Mouse (Mus musculus) left cerebral cortex, adult 8-10 months (tissue): ENCODE measurements at regions not wholly inside any gene's neighbourhood (a gene's known extent, or its start where the extent isn't known, plus 50 kb on each side); places are given as distances from the start of the nearest gene placed in this dataset.

ENCODE experiments used
- DNase-seq, 2 experiments: peaks; one replicate each; pipeline ENCODE4 v3.0.0; 2022; ENCODE audit warnings: low spot score in 2 of 2

DNA sequence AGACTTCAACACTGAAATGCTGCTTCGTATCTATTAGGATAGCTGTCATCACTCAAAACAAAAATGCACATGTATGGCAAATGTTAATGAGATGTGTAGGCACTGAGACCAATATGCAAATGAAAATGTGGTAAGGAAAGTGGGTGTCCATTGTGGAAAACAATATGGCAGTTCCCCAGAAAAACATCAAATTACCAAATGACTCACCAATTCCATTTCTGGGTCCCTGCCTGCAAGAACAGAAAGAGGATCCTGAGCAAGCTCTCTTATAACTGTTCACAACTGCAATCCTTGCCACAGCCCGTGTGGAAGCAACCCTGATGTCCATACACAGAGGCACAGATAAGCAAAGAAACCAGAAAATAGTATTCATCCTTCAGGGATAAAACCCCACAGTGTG lies 442.0 kb downstream of the Defb40 start:
- DNase-seq: no peak

DNA sequence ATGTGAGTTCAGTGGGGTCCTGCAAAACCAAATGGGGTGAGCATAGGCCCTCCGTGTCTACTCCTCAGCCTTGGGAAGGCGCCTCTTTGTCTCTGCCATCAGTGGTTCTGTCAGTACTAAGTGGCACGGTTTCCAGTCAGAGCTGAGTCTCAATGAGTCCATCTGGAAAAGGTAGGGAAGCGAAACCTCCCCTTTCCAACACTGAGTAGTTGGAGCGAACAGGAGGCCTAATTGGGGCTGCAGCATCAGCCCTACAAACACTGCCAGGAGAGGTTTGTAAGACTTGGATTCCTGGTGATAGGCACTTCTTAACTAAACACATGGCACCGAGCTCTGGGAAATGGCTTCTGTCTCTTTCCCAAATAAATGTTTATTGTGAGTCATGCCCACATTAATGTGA lies 449.9 kb downstream of the Defb40 start:
- no peak for DNase-seq

DNA sequence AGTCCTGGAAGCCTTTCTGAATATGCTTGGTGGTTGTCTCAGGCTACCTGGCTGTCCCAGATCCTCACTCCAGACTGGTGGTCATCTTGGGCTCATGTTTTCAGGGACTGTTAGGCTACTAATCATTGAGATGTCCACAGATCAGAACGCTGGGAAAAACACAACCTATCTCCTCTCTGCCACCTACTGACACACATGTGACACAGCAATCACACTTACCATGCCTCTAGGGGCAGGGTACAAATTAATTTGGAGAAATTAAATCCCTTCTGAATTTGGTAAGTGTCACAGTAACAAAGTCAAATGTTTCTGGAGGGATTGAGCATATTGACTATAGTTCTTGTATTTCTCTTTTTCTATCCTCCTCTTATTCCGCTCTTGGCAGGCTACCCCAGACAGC lies 465.6 kb downstream of the Defb40 start:
- DNase-seq: no peak

DNA sequence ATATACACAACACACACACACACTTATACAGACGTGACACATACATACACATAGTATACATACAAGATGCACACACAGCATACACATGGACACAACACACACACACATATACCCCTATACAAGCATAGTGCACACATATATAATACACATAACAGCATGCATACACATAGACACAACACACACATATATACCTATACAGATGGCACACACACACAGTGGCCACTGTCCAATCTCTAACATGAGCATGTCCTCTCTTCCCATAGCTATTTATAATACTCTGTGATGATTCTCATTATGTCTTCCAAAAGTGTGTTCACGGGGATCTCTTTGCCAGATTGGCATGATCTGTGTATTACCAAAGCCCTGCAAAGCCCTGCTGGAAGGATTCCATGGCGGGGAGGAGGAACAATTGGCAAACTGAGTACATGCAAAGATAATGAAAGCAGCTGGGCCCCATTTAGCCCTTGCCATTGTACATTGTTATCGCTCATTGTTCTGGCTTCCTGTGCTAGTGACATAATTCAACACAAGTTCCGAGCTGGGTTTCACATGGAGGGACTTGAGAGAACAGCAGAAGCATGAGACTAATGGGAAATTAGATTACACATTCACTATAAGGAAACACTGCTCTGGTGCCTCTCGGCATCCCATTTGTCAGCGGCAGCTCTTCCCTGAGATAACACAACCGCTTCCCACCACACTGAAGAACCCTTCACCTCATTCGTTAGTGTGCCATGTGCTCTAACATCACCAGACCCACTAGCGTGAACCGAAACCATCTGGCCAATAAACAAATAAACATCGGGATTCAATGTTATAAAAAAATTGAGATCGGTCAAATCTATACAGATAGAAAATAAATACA lies 471.7 kb downstream of the Defb40 start:
- no peak for DNase-seq

DNA sequence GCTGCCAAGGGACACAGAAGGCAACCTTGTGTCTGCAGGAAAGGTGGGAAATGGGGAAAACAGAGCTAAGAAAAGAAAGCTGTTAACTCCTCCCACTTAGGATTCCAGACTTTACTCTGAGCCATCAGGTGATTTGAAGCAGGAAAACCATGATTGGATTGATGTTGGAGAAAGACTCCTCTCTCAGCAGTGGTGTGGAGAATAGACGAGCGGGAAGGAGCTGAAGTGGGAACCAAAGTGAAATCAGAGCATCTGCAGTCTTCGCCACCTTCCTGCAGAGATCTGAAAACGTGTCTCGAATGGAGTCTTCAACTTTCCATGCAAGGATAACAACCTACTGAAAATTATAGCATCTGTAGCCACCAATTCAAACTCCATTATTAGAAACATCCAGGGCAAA lies 487.4 kb downstream of the Defb40 start:
- peak in 1 of 2 experiments; percentile 6 for DNase-seq

DNA sequence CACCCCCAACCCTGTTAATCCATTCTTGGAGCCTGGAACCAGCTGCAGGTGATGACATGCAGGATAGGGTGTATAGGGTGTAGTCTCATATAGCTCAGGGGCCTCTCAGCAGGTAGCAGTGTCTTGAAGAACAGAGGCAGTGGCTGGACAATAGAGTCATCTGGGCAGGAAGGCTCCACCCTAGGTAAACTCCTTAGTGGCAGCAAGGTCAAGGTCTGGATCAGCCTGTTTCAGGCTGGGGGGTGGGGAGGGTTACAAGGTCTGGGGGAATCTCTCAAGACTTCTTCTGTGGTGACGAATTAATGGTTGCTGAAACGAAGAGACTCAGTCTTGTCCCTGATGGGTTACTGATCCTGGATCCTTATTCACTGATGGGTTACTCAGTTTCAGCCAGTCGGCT lies 498.0 kb downstream of the Defb40 start:
- DNase-seq: no peak

DNA sequence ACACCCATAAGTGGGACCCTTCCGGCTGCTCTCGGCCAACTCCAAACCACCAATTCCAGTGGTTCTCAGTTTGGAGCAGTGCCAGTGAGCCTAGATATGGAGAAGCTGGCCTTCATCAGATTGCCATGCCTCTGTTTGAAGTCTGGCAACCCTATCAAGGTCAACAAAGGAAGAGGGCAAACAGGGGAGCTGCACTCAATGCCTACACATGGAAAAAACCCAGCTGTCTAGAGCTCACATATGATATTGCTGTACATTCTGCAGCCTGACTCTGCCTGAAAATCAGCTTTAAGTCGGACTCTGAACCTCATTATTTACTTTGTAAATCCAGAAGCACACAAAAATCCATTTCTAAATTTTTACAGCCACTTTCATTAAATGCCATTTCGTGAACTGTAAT lies 499.9 kb downstream of the Defb40 start:
- DNase-seq: no peak

DNA sequence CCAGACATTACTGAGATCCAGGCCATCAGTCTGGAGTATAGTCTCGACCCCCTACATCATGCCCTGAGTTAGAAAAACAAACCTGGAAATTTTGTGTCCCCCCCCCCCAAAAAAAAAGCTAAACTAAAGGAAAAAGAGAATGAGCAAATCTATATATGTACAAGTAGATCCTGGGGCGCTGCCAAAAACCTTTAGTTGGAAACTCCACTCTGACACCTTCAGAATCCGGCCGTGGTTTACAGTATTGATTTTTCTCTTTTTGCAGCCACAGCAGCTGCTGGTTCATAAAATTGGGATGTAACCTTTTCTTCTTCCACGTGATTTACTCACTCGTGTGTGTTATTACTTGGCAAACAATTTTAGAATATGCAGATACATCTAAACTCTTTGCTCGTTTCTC lies 510.5 kb downstream of the Defb40 start:
- peak in 1 of 2 experiments; percentile 12 for DNase-seq

DNA sequence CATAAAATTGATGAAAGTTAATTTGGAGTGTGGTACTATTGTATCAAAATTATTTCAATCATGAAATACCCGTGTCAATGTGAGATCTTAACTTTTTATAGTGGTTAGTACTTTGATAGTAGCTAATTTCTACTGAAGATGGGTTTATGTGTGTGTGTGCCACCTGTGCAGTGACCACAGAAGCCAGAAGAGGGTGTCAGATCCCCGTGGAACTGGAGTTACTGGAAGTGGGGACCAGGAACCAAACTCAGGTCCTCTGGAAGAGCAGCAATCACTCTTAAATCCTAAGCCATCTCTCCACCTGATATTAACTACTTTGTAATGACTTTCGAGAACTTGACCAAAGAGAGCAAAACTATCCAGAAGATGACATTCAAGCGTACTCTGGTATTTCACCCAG lies 517.4 kb downstream of the Defb40 start:
- no peak for DNase-seq

DNA sequence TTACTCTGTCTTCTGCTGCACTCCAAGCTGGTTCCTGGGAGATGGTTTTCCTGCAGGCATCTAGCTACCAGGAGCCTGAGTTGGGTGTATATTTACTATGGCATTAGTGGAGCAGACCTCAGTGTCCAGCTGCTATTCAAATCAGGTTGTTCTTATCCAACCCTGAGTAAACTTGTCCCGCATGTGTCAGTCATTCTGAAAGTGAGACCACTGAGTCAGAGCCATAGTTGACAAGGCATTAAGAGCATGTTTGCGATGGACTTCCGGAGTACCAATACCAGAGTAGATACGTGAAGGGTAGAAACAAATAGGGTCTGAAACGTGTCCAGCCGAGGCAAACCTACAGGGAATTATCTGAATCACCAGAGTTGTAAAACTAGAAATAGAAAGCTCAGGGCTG lies 520.6 kb downstream of the Defb40 start:
- no peak for DNase-seq

DNA sequence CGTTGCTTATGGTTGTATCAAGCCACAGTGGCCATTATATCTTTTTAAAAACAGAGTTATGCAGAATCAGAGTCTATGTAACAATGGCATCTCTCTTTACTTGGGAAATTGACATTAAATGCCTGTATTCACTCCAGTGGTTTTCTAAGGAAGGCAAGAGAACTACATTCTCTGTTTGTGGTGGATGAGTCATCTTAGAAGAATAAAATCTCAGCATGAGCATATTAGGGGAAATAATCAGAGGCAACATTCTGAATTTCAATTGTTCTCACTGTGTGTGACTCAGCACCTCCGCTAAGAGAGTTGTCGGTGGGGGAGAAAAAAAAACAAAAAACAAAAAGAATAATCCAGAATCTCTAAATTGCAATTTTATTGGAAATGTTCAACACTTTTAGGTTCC lies 529.0 kb downstream of the Defb40 start:
- no peak for DNase-seq

DNA sequence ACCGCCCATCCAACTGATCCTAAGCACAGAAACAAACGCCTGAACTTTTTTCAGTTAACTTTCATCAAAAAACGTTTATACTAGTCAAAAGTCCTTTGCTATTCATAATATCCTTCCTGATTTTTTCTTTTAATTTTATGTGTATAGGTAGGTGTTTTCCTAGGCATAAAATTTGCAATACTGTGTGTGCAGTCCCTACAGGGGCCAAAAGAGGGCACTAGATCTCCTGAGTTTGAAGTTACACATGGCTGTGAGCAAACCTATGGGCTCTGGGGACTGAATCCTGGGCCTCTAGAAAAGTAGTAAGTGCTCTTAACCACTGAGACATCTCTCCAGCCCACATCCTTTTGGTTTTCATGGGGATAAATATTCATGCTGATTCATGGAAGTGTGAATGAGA lies 535.8 kb downstream of the Defb40 start:
- no peak for DNase-seq

DNA sequence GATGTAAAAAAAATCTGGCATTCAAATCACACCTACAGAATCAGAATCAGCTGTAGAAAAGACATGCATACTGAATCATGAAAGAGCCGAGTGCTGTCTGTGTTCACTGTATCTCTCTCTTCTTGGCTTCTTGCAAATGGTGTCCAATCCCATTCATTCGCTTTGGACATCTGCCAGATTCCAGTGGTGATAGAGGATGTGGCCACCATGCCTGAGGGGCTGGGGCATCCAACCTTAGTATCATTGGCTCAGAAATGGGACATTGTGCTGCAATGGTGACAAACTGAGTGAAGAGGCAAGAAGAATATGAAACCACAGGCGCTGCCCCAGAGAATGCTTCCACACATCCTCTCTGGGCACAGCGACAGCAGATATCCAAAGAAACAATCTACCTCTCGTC lies 555.2 kb downstream of the Defb40 start:
- DNase-seq: no peak

DNA sequence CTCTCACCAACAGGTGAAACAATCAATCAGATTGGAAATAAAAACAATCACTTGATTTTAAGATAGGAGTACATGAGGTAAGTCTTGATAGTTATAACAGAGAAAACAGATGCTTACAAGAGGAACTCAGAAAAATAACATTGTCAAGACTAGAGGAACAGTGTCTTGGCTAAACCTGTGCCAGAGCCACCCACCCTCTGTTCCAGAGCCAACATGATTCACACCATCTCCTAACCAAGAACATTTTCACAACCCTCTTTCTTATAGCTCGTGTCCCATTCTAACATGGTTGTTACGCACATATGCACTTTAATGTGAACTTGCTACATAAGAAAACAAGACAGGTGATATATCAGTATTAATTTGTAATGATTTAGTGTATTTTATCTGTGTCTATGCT lies 565.6 kb downstream of the Defb40 start:
- DNase-seq: peak in 1 of 2 experiments; percentile 33

DNA sequence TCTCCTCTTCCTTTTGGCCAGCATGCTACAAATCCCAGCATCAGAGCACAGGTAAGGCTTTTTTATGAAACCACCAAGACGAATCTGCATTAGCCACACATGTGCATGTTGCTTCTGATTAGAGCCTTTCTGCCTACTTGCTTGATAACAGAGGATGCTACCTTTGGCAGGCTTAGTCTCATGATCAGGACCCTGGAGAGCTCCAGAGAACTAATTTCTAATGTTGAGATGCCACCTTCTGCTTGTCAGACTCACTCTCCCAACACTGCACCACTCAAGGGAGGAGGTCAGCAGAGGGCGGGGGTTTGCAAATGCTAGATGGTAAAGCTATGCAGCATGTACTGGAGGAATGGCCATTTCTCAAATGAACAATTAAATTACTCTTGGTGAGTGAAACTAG lies 571.6 kb downstream of the Defb40 start:
- DNase-seq: no peak

DNA sequence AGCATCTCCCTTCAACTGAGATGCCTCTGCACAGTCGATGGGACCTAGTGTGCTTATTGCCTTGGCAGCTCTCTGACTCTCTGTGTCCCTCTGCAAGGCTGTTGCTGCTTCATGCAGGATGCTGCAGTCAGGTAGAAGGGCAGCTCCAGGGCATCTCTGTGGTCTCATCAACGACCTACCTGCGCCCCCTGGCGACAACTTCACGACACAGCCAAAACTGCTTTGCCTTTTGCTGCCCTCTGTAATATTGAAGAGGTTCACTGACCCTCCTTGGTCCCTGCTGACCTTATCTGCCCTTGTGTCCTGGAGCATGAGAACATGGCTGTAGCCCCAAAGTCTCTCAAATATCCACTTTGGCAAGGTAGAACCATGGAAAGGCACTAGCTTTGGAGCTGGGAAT lies 589.7 kb downstream of the Defb40 start:
- peak; percentile 10 to 40 for DNase-seq

DNA sequence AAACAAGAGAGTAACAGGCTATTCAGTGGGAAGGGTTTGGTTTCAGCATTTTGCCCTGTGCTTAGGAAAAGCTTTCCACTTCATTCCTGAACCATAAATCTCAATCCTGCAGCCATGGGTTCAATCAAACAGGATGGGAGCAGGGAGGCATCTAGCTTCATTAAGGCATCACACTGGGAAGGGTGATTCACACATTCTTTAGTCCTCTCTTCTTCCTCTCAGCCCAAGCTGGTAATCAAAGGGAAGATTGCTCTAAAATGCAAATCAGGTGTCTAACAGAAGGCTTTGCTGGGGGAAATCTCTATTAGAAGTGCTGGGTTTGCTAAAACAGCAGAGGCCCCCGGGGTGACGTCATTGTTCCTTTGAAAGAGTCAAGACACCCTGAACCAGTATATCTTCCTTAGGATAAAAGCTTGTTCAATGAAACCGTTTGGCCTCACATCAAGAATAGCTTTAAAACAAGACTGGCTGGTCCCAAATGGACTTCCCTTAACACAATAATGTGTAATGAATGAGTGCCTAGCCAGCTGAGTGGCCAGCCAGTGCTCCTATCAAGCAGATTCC lies 596.4 kb downstream of the Defb40 start:
- DNase-seq: no peak

DNA sequence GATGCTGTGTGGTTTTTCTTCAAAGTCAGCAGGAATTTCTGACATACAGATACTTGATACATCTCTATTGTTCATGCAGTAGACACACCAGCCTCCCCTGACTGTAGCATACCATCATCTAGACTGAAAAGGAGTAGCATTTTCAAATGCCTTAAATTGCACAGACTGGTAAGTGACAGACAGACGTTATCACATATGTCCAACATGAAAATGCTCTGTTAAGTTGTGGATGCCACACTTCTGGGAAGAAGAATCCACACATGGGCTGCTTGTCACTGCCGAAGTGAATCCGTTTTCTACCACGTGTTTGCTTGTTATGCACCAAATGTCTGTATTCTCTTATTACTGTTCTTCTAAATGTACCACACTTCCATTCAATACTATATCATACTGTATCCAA lies 629.3 kb downstream of the Defb40 start:
- DNase-seq: no peak

DNA sequence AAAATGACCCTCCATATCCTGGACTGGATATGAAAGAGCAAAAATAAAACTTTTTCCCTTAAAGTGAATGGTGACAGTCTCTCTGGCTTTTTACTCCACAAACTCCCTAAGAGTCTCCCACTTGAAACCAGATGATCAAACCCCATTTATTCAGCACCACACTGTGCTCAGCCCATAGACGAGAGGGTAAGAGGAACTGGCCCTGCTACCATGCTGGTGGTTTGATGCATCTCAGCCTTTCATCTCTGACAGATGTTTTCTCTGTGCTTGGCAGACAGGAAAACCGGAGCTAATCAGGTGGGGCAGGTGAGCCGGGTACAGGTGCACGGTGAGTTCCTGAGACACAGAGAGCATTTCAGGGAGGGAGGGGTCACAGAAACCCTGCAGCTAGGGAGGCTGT lies 631.8 kb downstream of the Defb40 start:
- DNase-seq: no peak

DNA sequence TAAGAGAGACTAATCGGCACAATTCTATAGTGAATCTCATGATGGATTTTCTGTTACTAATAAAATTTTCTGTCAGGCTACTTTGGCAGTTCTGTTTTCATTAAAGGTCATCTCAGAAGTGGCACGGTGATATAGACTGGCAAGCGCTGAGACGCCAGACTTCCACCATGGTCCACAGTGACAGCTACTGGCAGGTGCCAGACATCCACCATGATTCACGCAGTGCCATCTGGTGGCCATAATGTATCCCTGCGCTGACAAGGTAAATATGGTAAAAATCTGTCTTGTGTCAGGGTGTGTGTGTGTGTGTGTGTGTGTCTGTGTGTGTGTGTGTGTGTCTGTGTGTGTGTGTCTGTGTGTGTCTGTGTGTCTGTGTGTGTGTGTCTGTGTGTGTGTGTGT lies 632.7 kb downstream of the Defb40 start:
- DNase-seq: peak; percentile 11 to 17

DNA sequence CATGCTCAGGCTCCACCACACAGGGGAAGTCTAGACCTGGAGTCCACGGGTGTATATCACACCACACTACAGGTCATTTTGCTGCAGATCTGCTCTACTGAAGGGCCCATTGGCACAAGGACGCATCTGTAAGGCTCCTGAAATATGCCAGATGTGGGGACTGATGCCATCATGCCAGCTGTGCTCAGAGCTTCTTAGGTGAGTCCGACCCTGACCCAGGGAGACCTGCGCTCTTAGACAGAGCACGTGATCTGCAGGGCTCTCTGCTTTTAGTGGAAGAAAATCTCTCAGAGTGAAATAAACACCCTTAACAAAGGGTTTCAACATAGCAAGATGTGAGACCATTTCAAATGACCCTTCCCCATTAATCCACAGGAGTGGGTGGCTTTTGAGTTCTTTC lies 633.2 kb downstream of the Defb40 start:
- no peak for DNase-seq

DNA sequence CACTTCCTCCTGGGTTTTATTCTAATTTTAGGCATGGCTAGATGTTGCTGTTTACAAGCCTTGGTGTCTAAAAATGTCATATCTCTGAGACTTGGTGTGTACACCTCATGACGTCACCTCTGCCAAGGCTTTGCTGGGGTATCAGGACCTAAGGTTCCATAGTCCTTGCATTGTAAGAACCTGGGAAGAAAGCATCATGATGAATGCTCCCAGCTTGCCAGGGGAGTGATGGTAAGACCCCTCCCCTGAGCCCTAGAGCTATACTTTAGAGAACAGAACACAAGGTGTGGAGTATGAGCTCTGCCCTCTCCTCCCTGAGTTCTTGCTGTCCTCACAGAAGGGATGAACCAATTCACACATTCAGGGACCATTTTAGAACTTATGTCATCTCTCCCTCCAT lies 642.5 kb downstream of the Defb40 start:
- DNase-seq: no peak

DNA sequence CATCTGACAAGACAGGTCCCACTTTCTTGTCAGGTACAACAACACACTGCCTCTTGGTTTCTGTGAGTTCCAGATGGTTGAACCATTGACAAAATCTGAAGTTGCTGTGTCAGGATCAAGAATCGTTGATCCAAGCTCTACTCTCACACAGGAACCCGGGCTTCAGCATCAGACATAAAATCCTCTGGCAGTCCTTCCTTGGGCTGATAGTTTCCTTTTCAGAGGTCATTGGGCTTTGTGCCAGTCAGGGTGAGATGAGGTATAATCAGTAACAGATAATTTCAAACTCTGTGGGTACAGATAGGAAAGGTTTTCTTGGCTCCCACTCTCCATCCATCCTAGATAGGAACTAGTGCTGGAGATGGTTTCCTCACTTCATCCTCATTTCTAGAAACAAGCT lies 649.5 kb downstream of the Defb40 start:
- no peak for DNase-seq
